Mouse (Mus musculus) spleen, adult 2 months (tissue): ENCODE measurements at regions not wholly inside any gene's neighbourhood (a gene's known extent, or its start where the extent isn't known, plus 50 kb on each side); places are given as distances from the start of the nearest gene placed in this dataset.

Source experiments
- CTCF ChIP-seq: fragments of 200-500 bp; IDR thresholded peaks from 2 replicates; pipeline ENCODE4 v1.5.1; 2011; ENCODE audit warnings: mild to moderate bottlenecking, inconsistent platforms; ENCODE audit not compliant: insufficient read depth, insufficient read length, insufficient replicate concordance; ENCODE audit errors: extremely low read depth
- POLR2A ChIP-seq: fragments of 200-500 bp; IDR thresholded peaks from 2 replicates; pipeline ENCODE4 v1.6.1; 2011; ENCODE audit warnings: low read depth, low read length, inconsistent platforms

- TF ChIP-seq POLR2A (no peak), CTCF (no peak)
These were observed 457.3 kb upstream of the Nrsn1 start for GRCm38 (mm10) chr13:25727504-25728095.
